Mouse (Mus musculus): ENCODE measurements around the gene Myo15.

GRCm38 (mm10) chr11:60526461-60526860 lies 57.3 kb downstream of the Myo15 start:
- TF ChIP-seq CTCF (IDR thresholded peaks at IDR 0.05; ENCODE audit: low read depth) (no peak), EP300 (IDR thresholded peaks at IDR 0.05; ENCODE audit: low read depth) (no peak)

All from heart, postnatal 0 days (tissue).